Mouse (Mus musculus): Measurements from ENCODE around the gene Rgs10.

- TF ChIP-seq CTCF (IDR thresholded peaks at IDR 0.05; ENCODE audit: low read depth) (no peak), EP300 (IDR thresholded peaks at IDR 0.05; ENCODE audit: low read depth) (no peak)
These were observed 68.2 kb downstream of the Rgs10 start for GRCm38 (mm10) chr7:128350316-128350715.
